Mouse (Mus musculus): ENCODE measurements around the gene Tbxas1. TPM values are rescaled to one million over a fixed set of nuclear protein-coding genes. Genes with fewer than 3 reads are reported as not detected.
A peak's percentile ranks its signal among the peaks of the same experiment; 100 is the strongest.

Tbxas1 gene
- total RNA-seq, 4 experiments from 2014 or later = 0.87 to 3.9 (median 1.6) TPM

DNA sequence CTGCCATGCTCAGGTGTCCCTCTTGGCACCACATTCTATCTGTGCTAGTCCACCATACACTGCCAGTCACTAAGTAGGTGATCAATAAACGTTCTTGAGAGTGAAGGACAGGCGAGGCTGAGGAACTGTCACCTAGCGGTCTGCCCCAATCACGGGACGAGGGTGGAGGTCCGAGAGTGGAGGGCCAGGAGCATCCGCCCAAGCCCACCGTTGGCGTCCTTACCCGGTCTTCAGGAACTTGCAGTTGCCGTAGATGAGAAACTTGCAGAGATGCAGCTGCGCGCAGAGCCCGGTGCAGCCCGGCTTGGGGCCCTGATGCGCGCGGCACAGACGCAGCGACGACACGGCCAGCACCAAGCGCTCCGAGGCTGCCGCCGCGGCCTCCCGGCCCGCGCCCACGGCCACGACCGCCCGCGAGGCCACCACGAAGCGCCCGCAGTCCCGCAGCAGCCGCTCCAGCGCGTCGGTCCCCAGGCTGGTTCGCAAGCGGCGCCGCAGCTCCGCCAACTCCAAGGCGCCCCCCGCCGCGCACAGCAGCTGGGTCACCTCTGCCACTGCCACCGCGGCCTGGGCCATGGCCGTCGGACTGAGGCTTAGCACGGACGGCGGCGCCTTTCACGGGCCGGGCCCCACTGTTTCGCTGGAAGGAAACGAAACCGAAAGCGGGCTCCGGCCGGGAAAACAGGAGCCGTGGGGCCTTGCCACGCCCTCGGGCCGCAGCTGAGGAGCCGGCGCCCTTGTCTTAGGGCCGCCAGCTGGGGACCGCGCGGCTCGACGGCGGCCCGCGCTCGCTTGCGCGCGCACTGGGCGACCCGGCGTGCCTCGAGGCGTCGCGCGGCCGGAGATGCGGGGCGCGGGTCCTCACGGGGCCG lies 242.6 kb downstream of the Tbxas1 start, which contains the start of gene Parp12:
TSS of gene Parp12 (minus strand) at position 766 of the 872 bp plus-strand sequence.
- DNase-seq (ENCODE audit: low spot score) = peak; percentile 85

GRCm38 (mm10) chr6:39118456-39118881 lies 243.3 kb downstream of the Tbxas1 start:
- peak; percentile 34 for DNase-seq (ENCODE audit: low spot score)

DNA sequence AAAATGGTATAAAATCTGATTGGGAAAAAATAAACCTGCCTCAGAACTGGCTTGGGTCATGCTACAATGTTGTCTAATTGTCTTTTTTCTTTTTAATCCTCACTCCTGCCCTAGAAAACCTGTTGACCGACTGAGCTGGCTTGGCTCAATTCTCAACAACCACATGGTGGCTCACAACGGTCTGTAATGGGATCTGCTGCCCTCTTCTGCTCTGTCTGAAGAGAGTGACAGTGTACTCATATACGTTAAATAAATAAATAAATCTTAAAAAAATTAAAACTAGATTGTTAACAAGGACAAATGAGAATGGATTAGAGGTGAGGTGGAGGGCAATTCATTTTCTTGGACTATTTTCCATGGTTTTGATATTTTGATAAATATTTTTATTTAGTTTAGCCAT lies 245.5 kb downstream of the Tbxas1 start:
- no peak for DNase-seq (ENCODE audit: low spot score)

GRCm38 (mm10) chr6:39124719-39125118 lies 249.5 kb downstream of the Tbxas1 start:
- no peak for DNase-seq (ENCODE audit: low spot score)

GRCm38 (mm10) chr6:39131480-39131879 lies 256.3 kb downstream of the Tbxas1 start:
- DNase-seq (ENCODE audit: low spot score) = no peak

DNA sequence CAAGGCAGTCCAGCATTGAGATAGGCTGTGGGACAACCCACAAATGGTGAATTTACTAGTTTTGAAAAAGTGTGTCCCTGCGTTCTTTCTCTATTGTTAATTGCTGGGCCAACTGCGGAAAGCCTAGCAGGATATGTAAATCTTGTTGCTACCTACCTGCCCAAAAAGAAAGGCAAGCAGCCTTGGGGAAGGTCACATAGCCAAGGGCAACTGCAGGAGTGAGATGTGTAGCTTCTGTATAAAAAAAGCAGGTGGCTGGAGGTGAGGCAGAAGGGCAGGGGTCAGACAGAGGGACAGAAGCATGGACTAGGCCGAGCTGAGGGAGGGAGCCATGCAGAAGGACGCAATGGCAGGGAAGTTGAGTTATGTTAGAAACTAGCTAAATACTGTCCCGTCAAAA lies 257.4 kb downstream of the Tbxas1 start:
- no peak for DNase-seq (ENCODE audit: low spot score)

Other genes with a start within 250 kb of the Tbxas1 start
- gene Klrg2, start 238.2 kb upstream of the Tbxas1 start, total RNA-seq (2022) = under 1 TPM; 0.19 to 0.65 (median 0.46) TPM
- gene Clec2l, start 212.3 kb upstream of the Tbxas1 start, total RNA-seq (2022) = 1 to 10 TPM; 1.0 to 2.2 (median 1.4) TPM
- gene Hipk2, start 761 bp downstream of the Tbxas1 start, total RNA-seq (2022) = 100 to 1,000 TPM in 3 of 4 experiments, 10 to 100 TPM in 1; 94.2 to 109 (median 105) TPM
- gene Parp12, start 242.9 kb downstream of the Tbxas1 start, total RNA-seq (2022) = 10 to 100 TPM in 3 of 4 experiments, 1 to 10 TPM in 1; 9.2 to 11.9 (median 10.8) TPM